Mouse (Mus musculus) WW6 (cell line): ENCODE measurements around the gene Parp11.
"Not testable (repeated sequence)": the region's sequence is repeated elsewhere in the genome, so short reads cannot be mapped to it uniquely, and the experiment has no call there.

ENCODE experiments used
- DNase-seq: peaks from one replicate; pipeline ENCODE4 v3.0.0-alpha.2; 2013; ENCODE audit warnings: low read depth, low spot score

Gene Parp11

GRCm38 (mm10) chr6:127496841-127497656, 50.4 kb downstream of the Parp11 start:
- DNase-seq: no peak

DNA sequence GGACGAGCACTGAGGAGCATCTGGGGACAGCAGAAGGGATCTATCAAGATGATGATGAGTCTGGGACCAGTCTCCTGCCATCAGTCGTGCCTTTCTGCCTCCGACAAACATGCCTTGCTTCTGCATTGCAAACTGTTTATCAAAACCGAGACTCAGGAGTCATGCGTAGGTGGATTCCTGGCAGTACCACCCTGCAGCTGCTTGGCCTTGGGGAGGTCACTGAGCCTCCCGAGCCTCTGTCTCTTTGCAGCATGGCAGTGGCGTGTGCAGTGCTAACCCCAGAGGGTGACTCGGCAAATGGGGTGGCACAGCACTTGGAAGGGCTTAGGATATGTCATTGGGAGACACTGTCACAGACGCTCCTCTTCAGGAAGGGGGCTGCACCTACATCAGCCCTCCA, 53.5 kb downstream of the Parp11 start:
- DNase-seq: no peak

DNA sequence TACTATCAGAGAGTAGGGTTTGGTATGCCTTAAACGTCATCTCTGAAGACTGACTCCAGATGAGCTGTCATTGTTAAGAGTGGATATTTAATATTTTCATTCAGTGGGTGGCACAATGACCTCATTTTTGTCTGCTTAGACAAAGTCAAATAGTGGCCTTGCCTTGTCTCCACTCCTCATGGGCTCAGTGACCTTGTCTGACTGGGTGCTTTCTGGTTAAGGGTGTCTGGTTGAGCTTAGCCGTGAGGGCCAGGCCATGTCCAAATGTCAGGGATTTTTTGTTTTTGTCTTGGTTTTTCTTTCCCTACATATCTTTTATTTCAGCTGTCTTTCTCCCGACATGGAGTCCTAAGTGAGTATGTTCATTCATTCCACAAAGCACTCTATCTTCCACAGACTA, 54.2 kb downstream of the Parp11 start:
- DNase-seq: no peak

- DNase-seq: no peak
Measured at GRCm38 (mm10) chr6:127502530-127502929, 55.9 kb downstream of the Parp11 start.

- DNase-seq: not testable (repeated sequence)
Measured at GRCm38 (mm10) chr6:127513776-127514175, 67.1 kb downstream of the Parp11 start.

GRCm38 (mm10) chr6:127521176-127521575, 74.5 kb downstream of the Parp11 start:
- no peak for DNase-seq

DNA sequence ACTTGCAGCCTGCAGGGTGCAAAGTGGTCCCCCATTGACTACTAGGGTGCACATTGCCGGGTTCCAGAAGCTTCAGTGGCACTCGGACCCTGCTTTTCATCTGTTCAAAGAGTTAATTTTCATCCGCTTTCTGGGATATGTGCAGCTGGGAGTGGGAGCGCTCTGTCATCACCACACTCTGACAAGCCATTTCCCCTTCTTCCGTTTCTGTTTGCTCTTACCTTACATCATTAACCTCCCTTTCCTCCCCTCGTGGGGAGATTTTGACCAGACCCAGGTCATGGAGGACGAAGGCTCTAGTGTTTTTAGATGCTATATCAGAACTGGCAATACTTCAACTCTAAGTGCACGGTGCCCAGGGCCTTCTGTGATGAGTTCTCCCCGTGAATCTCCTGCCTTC, 75.7 kb downstream of the Parp11 start:
- no peak for DNase-seq

GRCm38 (mm10) chr6:127524442-127524841, 77.8 kb downstream of the Parp11 start:
- DNase-seq: peak; percentile 70

- DNase-seq: no peak
Measured at GRCm38 (mm10) chr6:127528625-127529024, 82.0 kb downstream of the Parp11 start.

- no peak for DNase-seq
Measured at GRCm38 (mm10) chr6:127529451-127529850, 82.8 kb downstream of the Parp11 start.

GRCm38 (mm10) chr6:127530206-127530605, 83.6 kb downstream of the Parp11 start:
- DNase-seq: no peak

DNA sequence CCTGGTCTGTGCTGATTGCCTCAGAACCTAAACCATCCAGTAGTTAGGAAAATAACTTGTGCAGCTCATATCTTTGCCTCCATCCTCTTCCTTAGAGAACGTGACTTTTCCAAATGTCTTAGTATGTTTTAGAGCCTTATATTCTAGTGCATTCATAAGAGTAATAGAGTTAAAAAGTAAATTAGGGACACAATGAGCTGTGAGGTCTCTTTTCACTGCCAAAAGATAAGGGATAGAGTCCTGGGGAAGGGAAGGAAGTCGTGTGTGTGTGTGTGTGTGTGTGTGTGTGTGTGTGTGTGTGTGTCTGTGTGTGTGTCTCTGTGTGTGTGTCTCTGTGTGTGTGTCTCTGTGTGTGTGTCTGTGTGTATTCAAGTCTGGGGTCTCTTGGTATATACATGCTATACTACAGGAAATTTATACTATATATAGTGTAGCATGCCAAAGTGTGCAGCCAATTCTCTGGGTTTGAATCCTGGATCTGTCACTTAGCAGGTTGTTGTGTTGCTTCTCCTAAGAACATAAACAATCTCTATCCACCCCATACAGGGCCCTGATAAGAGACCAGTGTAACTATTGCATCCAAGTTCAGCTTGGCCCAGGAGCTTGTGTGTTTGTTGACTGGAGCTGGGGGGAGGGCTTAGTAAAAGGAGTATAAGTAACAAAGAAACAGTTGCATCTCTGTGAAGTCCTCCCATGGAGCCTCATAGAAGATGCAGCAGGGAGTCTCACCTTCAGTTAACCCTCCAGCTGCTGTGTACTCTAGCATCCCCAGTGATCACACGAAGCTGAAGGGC, 85.0 kb downstream of the Parp11 start:
- DNase-seq: no peak

- no peak for DNase-seq
Measured at GRCm38 (mm10) chr6:127532304-127532703, 85.7 kb downstream of the Parp11 start.

DNA sequence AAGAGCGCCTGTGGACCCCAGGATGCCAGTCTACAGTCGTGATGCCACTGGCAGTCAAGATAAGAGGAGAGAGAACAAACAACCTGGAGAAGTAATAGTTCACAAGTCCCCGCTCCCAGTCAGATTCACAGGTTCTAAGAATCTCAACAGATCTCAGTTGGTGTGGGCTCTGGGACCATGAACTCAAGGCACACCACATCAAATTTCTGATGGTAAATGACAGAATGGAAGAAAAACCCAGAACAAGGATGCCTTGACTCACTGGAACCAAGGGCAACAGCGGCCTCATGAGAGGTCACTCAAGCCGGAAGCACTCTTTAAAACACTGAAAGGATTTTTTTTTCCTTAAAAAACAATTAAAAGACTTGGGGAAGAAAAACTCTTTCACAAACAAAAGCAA, 87.1 kb downstream of the Parp11 start:
- no peak for DNase-seq

DNA sequence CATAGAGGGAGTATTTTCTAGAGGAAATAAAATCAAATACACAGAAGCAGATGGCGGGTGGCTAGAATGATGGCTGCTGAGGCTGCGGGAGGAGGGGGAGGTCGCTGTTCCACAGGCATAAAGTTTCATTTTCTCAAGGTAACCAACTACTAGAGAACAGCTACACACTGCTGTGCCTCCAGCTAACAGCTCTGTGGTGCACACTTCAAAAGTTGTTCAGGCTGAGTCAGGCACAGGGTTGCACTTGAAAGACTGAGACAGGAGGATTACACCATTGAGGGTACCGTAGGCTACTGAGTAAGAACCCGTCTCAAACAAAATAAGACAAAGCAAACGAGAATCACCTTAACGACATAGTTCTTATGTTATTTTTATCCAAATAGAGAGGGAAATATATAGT, 90.4 kb downstream of the Parp11 start:
- DNase-seq: no peak

DNA sequence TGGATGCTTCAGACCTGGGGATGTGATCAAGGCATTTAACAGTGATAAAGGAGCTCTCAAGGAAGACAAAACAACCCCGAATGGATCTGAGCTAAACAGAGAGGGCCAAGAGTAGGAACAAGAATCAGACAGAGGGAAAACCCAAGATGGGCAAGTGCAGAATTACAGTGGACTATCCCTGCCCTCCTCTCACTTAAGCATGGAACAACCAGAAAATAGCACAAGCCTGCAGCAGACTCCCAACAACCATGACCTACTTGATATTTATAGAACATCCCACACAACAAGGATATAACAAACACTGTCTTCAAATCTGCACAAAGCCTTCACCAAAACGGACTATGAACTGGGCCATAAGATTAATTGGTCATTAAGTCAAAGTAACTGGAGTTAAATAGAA, 91.5 kb downstream of the Parp11 start:
- DNase-seq: no peak

DNA sequence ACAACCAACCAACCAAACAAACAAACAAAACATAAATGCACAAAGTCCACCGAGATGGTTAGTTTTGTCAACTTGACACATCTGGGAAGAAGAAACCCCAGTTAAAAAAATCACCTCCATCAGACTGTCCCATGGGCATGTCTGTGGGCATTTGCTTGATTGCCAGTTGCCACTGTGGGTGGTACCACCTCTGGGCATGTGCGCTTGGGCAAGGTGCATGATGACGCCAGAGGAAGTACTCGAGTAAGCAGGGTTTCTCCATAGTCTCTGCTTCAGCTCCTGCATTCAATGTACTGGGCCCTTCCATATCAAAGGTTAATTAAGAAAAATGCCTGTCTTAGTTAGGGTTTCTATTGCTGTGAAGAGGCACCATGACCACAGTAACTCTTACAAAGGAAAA, 92.6 kb downstream of the Parp11 start:
- no peak for DNase-seq

DNA sequence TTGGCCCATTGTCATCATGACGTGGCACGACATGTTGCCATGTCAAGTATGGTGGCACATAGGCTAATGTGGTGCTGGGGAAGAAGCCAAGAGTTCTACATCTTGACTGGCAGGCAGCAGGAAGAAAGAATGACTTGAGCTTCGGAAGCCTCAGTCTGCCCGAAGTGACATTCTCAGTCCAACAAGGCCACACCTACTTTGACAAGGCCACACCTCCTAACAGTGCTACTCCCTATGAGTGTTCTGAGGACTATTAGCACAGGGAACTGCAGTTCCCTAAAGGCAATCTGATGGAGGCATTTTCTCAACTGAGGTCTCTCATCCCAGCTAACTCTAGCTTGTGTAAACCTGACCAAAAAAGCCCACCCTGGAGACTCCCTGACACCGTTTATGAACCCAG, 93.0 kb downstream of the Parp11 start:
- no peak for DNase-seq

DNA sequence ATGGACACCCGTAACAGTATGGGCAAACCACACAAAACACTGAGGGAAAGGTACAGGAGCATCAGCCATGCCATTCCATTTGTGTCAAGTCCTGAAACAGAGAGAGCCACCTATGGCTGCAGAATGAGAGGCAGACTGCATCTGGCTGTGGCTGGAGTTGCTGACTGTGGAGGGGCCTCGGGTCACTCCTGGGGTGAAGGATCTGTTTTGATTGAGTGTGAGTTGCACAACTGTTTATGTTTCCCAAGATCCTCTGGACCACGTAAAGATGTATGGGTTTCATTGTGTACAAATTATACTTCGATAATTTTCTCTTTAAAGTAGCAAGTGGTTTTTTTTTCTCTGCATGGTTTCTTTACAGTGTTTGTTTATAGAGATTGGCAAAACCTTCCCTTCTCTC, 93.9 kb downstream of the Parp11 start:
- DNase-seq: no peak

DNA sequence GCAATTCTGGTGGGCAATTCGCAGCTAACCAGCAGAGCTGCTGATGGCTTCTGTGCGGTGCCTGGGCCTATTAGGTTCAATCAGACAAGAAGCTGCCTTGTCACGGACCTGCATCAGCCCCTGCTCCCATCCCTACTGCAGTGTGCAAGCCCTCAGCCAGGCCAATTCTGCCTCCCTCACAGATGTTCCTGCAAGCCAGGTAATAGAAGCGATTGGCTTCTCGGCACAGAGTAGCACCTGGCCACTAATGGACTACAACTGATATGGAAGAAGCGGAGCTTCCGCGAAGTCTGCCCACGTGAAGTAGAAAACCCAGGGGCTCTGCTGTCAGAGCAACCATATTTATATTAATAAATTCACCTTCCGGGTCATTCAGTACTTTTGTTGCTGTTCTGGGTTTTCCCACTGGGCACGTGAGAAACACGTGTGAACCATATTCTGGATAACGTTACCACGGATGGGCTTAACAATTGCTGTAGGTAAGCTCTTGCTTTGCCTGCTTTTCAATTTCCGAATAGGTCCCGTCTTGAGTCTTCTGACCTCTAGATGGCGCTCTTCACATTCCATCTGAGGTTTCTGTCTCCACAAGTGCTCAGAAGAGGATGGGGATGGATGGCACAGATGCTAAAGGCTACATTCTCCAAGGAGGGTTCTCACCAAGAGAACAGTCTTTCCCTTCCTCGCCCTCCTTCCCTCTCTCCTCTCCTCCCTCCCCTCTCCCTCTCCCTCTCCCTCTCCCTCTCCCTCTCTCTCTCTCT, 95.2 kb downstream of the Parp11 start:
- peak; percentile 47 for DNase-seq
